Mouse (Mus musculus) G1E (cell line): ENCODE results near the gene Gm42742. TPM values are rescaled to one million over a fixed set of nuclear protein-coding genes. Genes with fewer than 3 reads are reported as not detected.
A peak's percentile ranks its signal among the peaks of the same experiment; 100 is the strongest.

Experiments
- ATAC-seq: 2 replicates; pipeline ENCODE4 v1.8.0; 2016; ENCODE audit warnings: mild to moderate bottlenecking; ENCODE audit not compliant: insufficient number of reproducible peaks, poor library complexity, low FRiP score, severe bottlenecking; ENCODE audit errors: extremely low read depth
- DNase-seq: peaks from one replicate; pipeline ENCODE4 v3.0.0; 2012; ENCODE audit warnings: low spot score
- H3K27me3 ChIP-seq: 2 replicates; pipeline ENCODE4 v1.6.1; 2012; ENCODE audit warnings: mild to moderate bottlenecking, low read length, inconsistent platforms; ENCODE audit not compliant: insufficient read depth
- H3K36me3 ChIP-seq: replicated peaks from 2 replicates; pipeline ENCODE3; 2012; ENCODE audit warnings: mild to moderate bottlenecking, inconsistent platforms
- H3K4me1 ChIP-seq: 2 replicates; pipeline ENCODE4 v1.6.1; 2012; ENCODE audit warnings: low read depth, low read length, inconsistent platforms, mixed read lengths; ENCODE audit not compliant: insufficient read depth
- H3K4me3 ChIP-seq: 2 replicates; pipeline ENCODE4 v1.5.1; 2012; ENCODE audit warnings: low read depth, mild to moderate bottlenecking, inconsistent platforms, low read length, moderate library complexity, mixed read lengths
- H3K9me3 ChIP-seq: replicated peaks from 2 replicates; pipeline ENCODE4 v1.6.1; 2012; ENCODE audit warnings: inconsistent platforms
- CTCF ChIP-seq: IDR thresholded peaks from 2 replicates; pipeline ENCODE4 v1.5.1; 2012; ENCODE audit warnings: low read depth, low read length, inconsistent platforms, mixed read lengths
- GATA1 ChIP-seq: IDR thresholded peaks from 2 replicates; pipeline ENCODE4 v1.6.1; 2012; ENCODE audit warnings: borderline replicate concordance, low read length, inconsistent platforms, mixed read lengths
- GATA2 ChIP-seq: IDR thresholded peaks from 2 replicates; pipeline ENCODE4 v1.6.1; 2012; ENCODE audit warnings: low read depth, low read length, inconsistent platforms, borderline replicate concordance
- POLR2AphosphoS5 ChIP-seq: IDR thresholded peaks from 2 replicates; pipeline ENCODE4 v1.6.1; 2012; ENCODE audit warnings: low read depth, low read length, inconsistent platforms; ENCODE audit not compliant: insufficient replicate concordance
- TAL1 ChIP-seq: conservative IDR thresholded peaks from 2 replicates; pipeline ENCODE4 v1.6.1; 2012; ENCODE audit warnings: low read depth, low read length, inconsistent platforms, mixed read lengths
- polyA plus RNA-seq: library from polyadenylated mRNA; stranded (reverse); fragments of >175 nt; gene quantifications from 2 replicates; pipeline ENCODE4 v1.2.3, GENCODE M21; 2012
- total RNA-seq, 2 experiments: library from RNA; stranded (forward) in 1 of 2; stranded (reverse) in 1 of 2; fragments of 200-1000 nt in 1 of 2; fragments of >200 nt in 1 of 2; fragmentation: Nextera tagmentation in 1 of 2; gene quantifications; 2 replicates each; pipeline ENCODE4 v1.2.3; 2014 to 2017

Gene Gm42742
- total and polyA plus RNA-seq, 3 experiments, result 0.93 to 128 (median 21.4) TPM

DNA sequence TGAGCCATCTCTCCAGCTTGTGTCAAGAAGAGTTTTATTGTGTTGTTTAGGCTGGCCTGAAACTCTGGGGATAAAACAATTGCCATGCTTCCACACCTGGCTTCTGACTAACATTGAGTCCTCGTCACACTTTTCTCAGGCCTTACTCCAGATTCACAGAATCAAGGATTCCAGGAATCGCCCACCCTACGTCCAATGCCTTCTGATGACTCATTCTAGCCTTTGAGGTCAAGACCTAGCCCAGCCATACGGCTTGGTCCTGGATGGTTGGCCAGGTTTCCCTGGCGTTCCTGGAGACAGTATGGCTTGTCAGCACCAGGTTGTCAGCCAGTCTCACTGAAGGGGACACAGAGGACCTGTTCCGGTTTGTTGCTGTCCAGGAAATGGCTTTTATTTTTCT, 8.5 kb downstream of the Gm42742 start:
- peaks cover 87% of the 10 kb centered on the region for H3K4me1 ChIP-seq
- ATAC-seq (no peak), DNase-seq (no peak)
- H3K4me3 ChIP-seq, result no peak overlapping the region
- no peaks in the 10 kb centered on the region for H3K9me3 ChIP-seq
- H3K36me3 ChIP-seq, result peaks cover 69% of the 10 kb centered on the region
- no peaks in the 10 kb centered on the region for H3K27me3 ChIP-seq
- TF ChIP-seq TAL1, result no peak
- TF ChIP-seq CTCF, result no peak
- no peak for TF ChIP-seq GATA1
- TF ChIP-seq POLR2AphosphoS5, result no peak
- no peak for TF ChIP-seq GATA2

- TF ChIP-seq GATA2 (no peak), POLR2AphosphoS5 (no peak), TAL1 (no peak), CTCF (no peak), GATA1 (no peak)
- Histone ChIP-seq H3K4me1 (peaks cover 92% of the 10 kb centered on the region), H3K36me3 (peaks cover 71% of the 10 kb centered on the region), H3K9me3 (no peaks in the 10 kb centered on the region), H3K4me3 (no peak overlapping the region), H3K27me3 (no peaks in the 10 kb centered on the region)
- ATAC-seq (no peak), DNase-seq (no peak)
Measured at GRCm38 (mm10) chr7:127011717-127012116, 9.2 kb downstream of the Gm42742 start.

GRCm38 (mm10) chr7:127011051-127011450, 9.8 kb downstream of the Gm42742 start:
- Histone ChIP-seq H3K36me3 (peaks cover 71% of the 10 kb centered on the region), H3K4me3 (no peak overlapping the region), H3K27me3 (no peaks in the 10 kb centered on the region), H3K4me1 (peaks cover 87% of the 10 kb centered on the region), H3K9me3 (no peaks in the 10 kb centered on the region)
- no peak for ATAC-seq
- no peak for DNase-seq
- TF ChIP-seq CTCF, result no peak
- no peak for TF ChIP-seq GATA2
- no peak for TF ChIP-seq POLR2AphosphoS5
- TF ChIP-seq GATA1, result no peak
- no peak for TF ChIP-seq TAL1

- DNase-seq, result no peak
- TF ChIP-seq TAL1, result no peak
- TF ChIP-seq GATA1, result no peak
- TF ChIP-seq POLR2AphosphoS5, result no peak
- ATAC-seq, result no peak
- H3K36me3 ChIP-seq, result peaks cover 58% of the 10 kb centered on the region
- peaks cover 75% of the 10 kb centered on the region for H3K4me1 ChIP-seq
- peak overlapping the region; percentile 0; the same call in 1 of the 2 replicates for H3K4me3 ChIP-seq
- H3K27me3 ChIP-seq, result no peaks in the 10 kb centered on the region
- H3K9me3 ChIP-seq, result no peaks in the 10 kb centered on the region
Measured at GRCm38 (mm10) chr7:127009307-127010085, 11.4 kb downstream of the Gm42742 start.

DNA sequence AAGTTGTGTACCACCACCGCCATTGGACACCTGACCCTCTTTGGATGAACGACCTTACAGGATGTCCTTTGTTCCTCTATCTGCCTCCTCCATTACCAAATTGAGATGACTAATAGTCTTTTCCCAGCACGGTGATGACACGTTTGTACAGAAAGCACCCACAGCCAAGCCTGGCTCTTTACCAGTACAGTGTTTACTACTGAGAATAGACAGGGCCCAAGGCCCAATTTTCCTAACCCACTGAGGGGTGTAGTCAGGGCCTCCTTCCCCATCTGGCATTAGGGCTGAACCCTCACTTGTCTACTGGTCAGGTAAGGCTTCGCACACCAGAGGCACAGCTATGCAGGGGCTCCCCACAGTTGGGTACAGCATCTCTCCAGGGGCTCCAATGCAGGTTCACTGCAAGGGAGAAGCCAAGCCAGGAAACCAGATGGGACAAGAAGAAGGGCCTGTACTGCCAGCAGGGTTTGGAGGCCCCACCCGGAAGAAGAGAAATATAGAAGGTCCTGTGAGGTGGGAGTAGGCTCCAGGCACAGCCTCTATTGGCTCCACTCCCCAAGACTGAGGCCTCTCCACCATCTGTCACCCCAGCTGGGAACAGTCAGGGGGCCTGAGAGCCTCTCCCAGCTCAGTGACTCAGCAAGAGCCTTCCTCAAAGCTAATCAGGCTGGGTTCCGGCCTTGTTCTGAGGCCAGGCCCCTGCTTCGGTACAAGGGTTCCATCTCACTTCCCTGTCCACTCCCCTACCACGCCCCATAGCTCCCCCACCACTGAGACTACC, 12.5 kb downstream of the Gm42742 start:
- H3K4me1 ChIP-seq, result peaks cover 66% of the 10 kb centered on the region
- H3K27me3 ChIP-seq, result no peaks in the 10 kb centered on the region
- TF ChIP-seq GATA1, result no peak
- H3K4me3 ChIP-seq, result peak overlapping the region; percentile 42; the same call in 1 of the 2 replicates
- peaks cover 47% of the 10 kb centered on the region for H3K36me3 ChIP-seq
- H3K9me3 ChIP-seq, result no peaks in the 10 kb centered on the region
- peak; percentile 86 for DNase-seq
- peak; percentile 95 for ATAC-seq

GRCm38 (mm10) chr7:127007313-127008024, 13.4 kb downstream of the Gm42742 start:
- no peaks in the 10 kb centered on the region for H3K27me3 ChIP-seq
- peaks cover 38% of the 10 kb centered on the region for H3K36me3 ChIP-seq
- no peaks in the 10 kb centered on the region for H3K9me3 ChIP-seq
- no peak overlapping the region for H3K4me3 ChIP-seq
- DNase-seq (no peak), ATAC-seq (no peak)
- peaks cover 61% of the 10 kb centered on the region for H3K4me1 ChIP-seq
- TF ChIP-seq CTCF (no peak), POLR2AphosphoS5 (no peak), GATA1 (no peak), TAL1 (no peak)
